ENCODE assay signal across 17 mouse cellular contexts in genomic region chr16:75865505-75865904, GRCm38 (mm10).
DNase-seq lines count a peak whose midpoint lies in the region; ATAC-seq and TF ChIP-seq lines count a peak whose summit lies in the region.
"Had no signal": no experiment of that assay in that cellular context is flagged by ENCODE, and none has a peak within 500 bp of the region (broad histone marks: within the 10 kb centered on the region; RNA-seq: fewer than 3 reads in every experiment).

No protein-coding gene starts in this region.

- H3K9me3 ChIP-seq in midbrain, postnatal 0 days (ENCODE audit: low read length): no peaks in the 10 kb centered on the region
- no peaks in the 10 kb centered on the region for H3K9me3 ChIP-seq in midbrain, embryonic 14.5 days (ENCODE audit: control insufficient read depth, low read length)
- H3K9me3 ChIP-seq: embryonic facial prominence, embryonic 13.5 days; heart, embryonic 15.5 days; liver, embryonic 13.5 days; midbrain, embryonic 10.5 days had no signal

- TF ChIP-seq POLR2A in cerebellum, adult 2 months (IDR thresholded peaks at IDR 0.05; ENCODE audit: borderline replicate concordance, insufficient read depth, low read length): no peak

- ATAC-seq in midbrain, postnatal 0 days (ENCODE audit: low FRiP score): no peak
- ATAC-seq in midbrain, embryonic 14.5 days (ENCODE audit: low FRiP score, low TSS enrichment): no peak
- ATAC-seq in granulocyte monocyte progenitor cell, adult 5-6 weeks (replicated peaks; ENCODE audit: poor library complexity, severe bottlenecking): peak; percentile 90

- H3K4me1 ChIP-seq in cerebellum, adult 2 months (ENCODE audit: control insufficient read depth, insufficient read depth, low read length): no peaks in the 10 kb centered on the region
- no peaks in the 10 kb centered on the region for H3K4me1 ChIP-seq in midbrain, postnatal 0 days (ENCODE audit: insufficient read depth, low read length)
- no peaks in the 10 kb centered on the region for H3K4me1 ChIP-seq in midbrain, embryonic 14.5 days (ENCODE audit: control insufficient read depth, insufficient read depth, low read length)
- H3K4me1 ChIP-seq: embryonic facial prominence, embryonic 13.5 days; heart, embryonic 15.5 days; midbrain, embryonic 10.5 days had no signal

- DNase-seq in cerebellum, postnatal 25 days: peak; percentile 5 to 13
- no peak for DNase-seq in cerebellum, adult 2 months
- DNase-seq in midbrain, postnatal 0 days (ENCODE audit: low spot score): peak; percentile 54
- no peak for DNase-seq in midbrain, embryonic 14.5 days
- peak; percentile 32 for DNase-seq in thymus, postnatal 14 days
- no peak for DNase-seq in Muller cell, postnatal 12 days (ENCODE audit: inconsistent ontology term)
- DNase-seq in gastrocnemius, postnatal 36 days: no peak
- DNase-seq: adrenal gland, postnatal 14 days; gastrocnemius, postnatal 14 days; kidney, adult 2 months; kidney, postnatal 36 days; liver, embryonic 13.5 days; right cerebral cortex, postnatal 14 days had no signal

- no peak overlapping the region for H3K9ac ChIP-seq in midbrain, postnatal 0 days (replicated peaks; ENCODE audit: low read length, poor library complexity, severe bottlenecking)
- H3K9ac ChIP-seq in midbrain, embryonic 14.5 days (replicated peaks; ENCODE audit: low read length): no peak overlapping the region
- H3K9ac ChIP-seq: embryonic facial prominence, embryonic 13.5 days; heart, embryonic 15.5 days; liver, embryonic 13.5 days had no signal

- H3K4me2 ChIP-seq in midbrain, postnatal 0 days (ENCODE audit: low read depth, low read length, poor library complexity, severe bottlenecking): no peak overlapping the region
- H3K4me2 ChIP-seq in midbrain, embryonic 14.5 days (ENCODE audit: low read length): no peak overlapping the region
- H3K4me2 ChIP-seq: embryonic facial prominence, embryonic 13.5 days; heart, embryonic 15.5 days; liver, embryonic 13.5 days had no signal

- H3K27ac ChIP-seq in cerebellum, adult 2 months (ENCODE audit: insufficient read depth, low read length): no peak overlapping the region
- H3K27ac ChIP-seq in midbrain, postnatal 0 days (ENCODE audit: low read depth, low read length): no peak overlapping the region
- H3K27ac ChIP-seq in midbrain, embryonic 14.5 days (replicated peaks; ENCODE audit: low read depth, low read length): no peak overlapping the region
- H3K27ac ChIP-seq: embryonic facial prominence, embryonic 13.5 days; heart, embryonic 15.5 days; liver, embryonic 13.5 days; midbrain, embryonic 10.5 days had no signal

- WGBS in cerebellum, adult 2 months: 8% methylated on average over 6 of the region's 6 CpGs
- 78% methylated on average over 6 of the region's 6 CpGs for WGBS in midbrain, postnatal 0 days
- 81% methylated on average over 6 of the region's 6 CpGs for WGBS in midbrain, embryonic 14.5 days

- intact Hi-C loops in gastrocnemius, postnatal 36 days (cut with DNase I): no loop called here

- no peak overlapping the region for H3K4me3 ChIP-seq in cerebellum, adult 2 months (replicated peaks; ENCODE audit: insufficient read depth, low read depth, low read length)
- no peak overlapping the region for H3K4me3 ChIP-seq in midbrain, postnatal 0 days (ENCODE audit: low read depth, low read length)
- no peak overlapping the region for H3K4me3 ChIP-seq in midbrain, embryonic 14.5 days (replicated peaks; ENCODE audit: low read depth, low read length)
- H3K4me3 ChIP-seq: embryonic facial prominence, embryonic 13.5 days; heart, embryonic 15.5 days; liver, embryonic 13.5 days; midbrain, embryonic 10.5 days had no signal

- TF ChIP-seq CTCF in cerebellum, adult 2 months (IDR thresholded peaks at IDR 0.05; ENCODE audit: borderline replicate concordance, insufficient read depth, low read depth, low read length): no peak
- TF ChIP-seq CTCF in midbrain, postnatal 0 days (IDR thresholded peaks at IDR 0.05): no peak

- H3K27me3 ChIP-seq in cerebellum, adult 2 months (ENCODE audit: control insufficient read depth, insufficient read depth, low read length): no peaks in the 10 kb centered on the region
- no peaks in the 10 kb centered on the region for H3K27me3 ChIP-seq in midbrain, postnatal 0 days (ENCODE audit: insufficient read depth, low read length)
- no peaks in the 10 kb centered on the region for H3K27me3 ChIP-seq in midbrain, embryonic 14.5 days (ENCODE audit: control insufficient read depth, insufficient read depth, low read length)
- H3K27me3 ChIP-seq: embryonic facial prominence, embryonic 13.5 days; heart, embryonic 15.5 days; liver, embryonic 13.5 days had no signal

- no peaks in the 10 kb centered on the region for H3K36me3 ChIP-seq in midbrain, postnatal 0 days (ENCODE audit: insufficient read depth, low read length)
- no peaks in the 10 kb centered on the region for H3K36me3 ChIP-seq in midbrain, embryonic 14.5 days (ENCODE audit: control insufficient read depth, insufficient read depth, low read length)
- H3K36me3 ChIP-seq: embryonic facial prominence, embryonic 13.5 days; heart, embryonic 15.5 days; liver, embryonic 13.5 days; midbrain, embryonic 10.5 days had no signal

Comparison
In these comparisons a context has a peak if more than half of its experiments do, and no peak if none do; other contexts are left out.
1. DNase-seq: peak in cerebellum, postnatal 25 days (2 of 2), midbrain, postnatal 0 days (single experiment) and thymus, postnatal 14 days (single experiment); none in cerebellum, adult 2 months (0 of 2), midbrain, embryonic 14.5 days (single experiment), Muller cell, postnatal 12 days (single experiment) and gastrocnemius, postnatal 36 days (0 of 2).